Mouse (Mus musculus) bone marrow macrophage, adult 2 months (primary cell): ENCODE measurements around the gene Tnfsf12.
"Not testable (repeated sequence)": the region's sequence is repeated elsewhere in the genome, so short reads cannot be mapped to it uniquely, and the experiment has no call there.

ENCODE experiments used
- CTCF ChIP-seq: IDR thresholded peaks from 2 replicates; pipeline ENCODE4 v1.5.1; 2012; ENCODE audit warnings: low read depth, mild to moderate bottlenecking, low read length, moderate library complexity
- POLR2A ChIP-seq: IDR thresholded peaks from 2 replicates; pipeline ENCODE4 v1.6.1; 2012; ENCODE audit warnings: mild to moderate bottlenecking, low read depth, low read length, borderline replicate concordance

GRCm38 (mm10) chr11:69702886-69703285 lies 7.2 kb upstream of the Tnfsf12 start:
- TF ChIP-seq CTCF, POLR2A: not testable (repeated sequence)
